Mouse (Mus musculus) small intestine, adult 2 months (tissue): ENCODE measurements around the gene Lrch1. TPM values are rescaled to one million over a fixed set of nuclear protein-coding genes. Genes with fewer than 3 reads are reported as not detected.
A peak's percentile ranks its signal among the peaks of the same experiment; 100 is the strongest.

ENCODE experiments used
- H3K27ac ChIP-seq: fragments of 200-500 bp; 2 replicates; pipeline ENCODE4 v1.5.1; 2012; ENCODE audit warnings: low read depth, low read length, control low read depth, inconsistent platforms; ENCODE audit not compliant: insufficient read depth
- H3K27me3 ChIP-seq: fragments of 200-500 bp; 2 replicates; pipeline ENCODE4 v1.6.1; 2012; ENCODE audit warnings: mild to moderate bottlenecking, moderate library complexity, low read length, inconsistent platforms; ENCODE audit not compliant: control insufficient read depth, insufficient read depth
- H3K36me3 ChIP-seq: fragments of 200-500 bp; 2 replicates; pipeline ENCODE4 v1.6.1; 2012; ENCODE audit warnings: mild to moderate bottlenecking, low read length, control low read depth, inconsistent platforms; ENCODE audit not compliant: control insufficient read depth, insufficient read depth
- H3K4me1 ChIP-seq: fragments of 200-500 bp; 2 replicates; pipeline ENCODE4 v1.6.1; 2012; ENCODE audit warnings: low read length, inconsistent platforms, mixed read lengths; ENCODE audit not compliant: control insufficient read depth, insufficient read depth, insufficient read length
- H3K4me3 ChIP-seq: fragments of 200-500 bp; 2 replicates; pipeline ENCODE4 v1.5.1; 2012; ENCODE audit warnings: low read depth, mild to moderate bottlenecking, control low read depth, inconsistent platforms, low read length, moderate library complexity
- CTCF ChIP-seq: fragments of 200-500 bp; IDR thresholded peaks from 2 replicates; pipeline ENCODE4 v1.5.1; 2012; ENCODE audit warnings: low read depth, mild to moderate bottlenecking, control low read depth, inconsistent platforms, low read length, moderate library complexity, mixed read lengths; ENCODE audit not compliant: insufficient replicate concordance, insufficient read length; ENCODE audit errors: extremely low read depth
- POLR2A ChIP-seq: fragments of 200-500 bp; IDR thresholded peaks from 2 replicates; pipeline ENCODE4 v1.6.1; 2012; ENCODE audit warnings: low read depth, mild to moderate bottlenecking, control low read depth, inconsistent platforms, low read length, moderate library complexity
- WGBS: fragments of 180-500 bp; shearing (Covaris S2); methylation state at CpG from one replicate; pipeline ENCODE4 v1.1.7; 2018; 5-methylcytosine and 5-hydroxymethylcytosine counted together
- polyA plus RNA-seq: library from polyadenylated mRNA; depleted of rRNA; stranded (reverse); fragments of >200 nt; gene quantifications from 2 replicates; pipeline ENCODE4 v1.2.3, GENCODE M21; 2012

Lrch1 gene
- polyA plus RNA-seq, 1 experiment, result 6.1 TPM

DNA sequence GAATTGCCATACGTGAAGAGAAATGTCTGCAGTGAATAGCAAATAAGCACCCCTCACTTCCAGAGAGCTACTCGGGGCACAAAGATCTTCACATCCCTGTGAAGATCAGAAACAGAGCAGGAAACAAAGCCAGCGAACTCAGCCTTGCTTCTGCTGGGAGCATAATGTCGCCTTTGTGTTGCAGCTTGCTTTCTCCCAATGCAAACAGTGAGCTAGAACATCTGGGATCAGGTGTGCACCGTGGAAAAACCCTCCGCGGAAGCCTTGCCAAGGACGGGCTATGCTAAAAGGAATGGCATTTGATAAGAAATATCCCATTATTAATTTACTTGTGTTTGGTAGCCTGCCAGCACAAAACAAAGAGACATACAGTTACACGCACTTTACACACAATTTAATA lies 95.8 kb downstream of the Lrch1 start:
- WGBS, result 22% methylated on average over 9 of the region's 9 CpGs
- H3K27ac ChIP-seq, result no peak overlapping the region

DNA sequence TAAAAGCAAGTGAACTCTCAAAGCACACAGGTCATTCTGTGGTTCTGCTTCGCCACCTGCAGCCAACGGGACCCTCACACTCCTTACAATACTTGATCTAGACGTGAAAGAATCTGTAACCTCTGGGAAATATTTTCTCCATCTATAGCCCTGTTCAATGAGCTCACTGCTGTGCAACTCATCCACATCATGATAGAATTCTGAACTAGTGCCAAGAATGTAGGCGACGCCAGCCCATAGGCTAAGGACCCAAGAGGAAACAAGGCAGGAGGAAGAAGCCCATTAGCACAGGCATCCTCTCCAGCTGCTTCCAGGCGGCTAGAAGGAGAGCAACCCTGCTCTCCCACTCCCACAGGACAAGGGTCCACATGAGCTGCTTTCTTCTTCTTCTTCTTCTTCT lies 98.7 kb downstream of the Lrch1 start:
- Histone ChIP-seq H3K36me3 (no peaks in the 10 kb centered on the region), H3K4me3 (no peak overlapping the region), H3K27me3 (no peaks in the 10 kb centered on the region), H3K4me1 (peaks cover 18% of the 10 kb centered on the region), H3K27ac (no peak overlapping the region)
- WGBS, result 55% methylated on average over 6 of the region's 6 CpGs
- TF ChIP-seq CTCF, result no peak
- no peak for TF ChIP-seq POLR2A

More for the DNA sequence above, 95.8 kb downstream of the Lrch1 start:
- Histone ChIP-seq H3K4me3 (no peak overlapping the region), H3K27me3 (no peaks in the 10 kb centered on the region), H3K4me1 (peaks cover 12% of the 10 kb centered on the region; the same call in 1 of the 2 replicates), H3K36me3 (peaks cover 5% of the 10 kb centered on the region)
- TF ChIP-seq POLR2A (no peak), CTCF (no peak)

- peaks cover 12% of the 10 kb centered on the region for H3K4me1 ChIP-seq
- no peaks in the 10 kb centered on the region for H3K27me3 ChIP-seq
- H3K36me3 ChIP-seq, result no peaks in the 10 kb centered on the region
- H3K27ac ChIP-seq, result no peak overlapping the region
- TF ChIP-seq POLR2A (no peak), CTCF (no peak)
- 92% methylated on average over 5 of the region's 5 CpGs for WGBS
- no peak overlapping the region for H3K4me3 ChIP-seq
These were observed 99.5 kb downstream of the Lrch1 start for GRCm38 (mm10) chr14:74848224-74848623.

GRCm38 (mm10) chr14:74847311-74848133 lies 100.2 kb downstream of the Lrch1 start:
- WGBS, result 31% methylated on average over 14 of the region's 14 CpGs
- H3K27me3 ChIP-seq, result no peaks in the 10 kb centered on the region
- H3K4me3 ChIP-seq, result no peak overlapping the region
- no peaks in the 10 kb centered on the region for H3K36me3 ChIP-seq
- TF ChIP-seq CTCF (no peak), POLR2A (no peak)
- H3K4me1 ChIP-seq, result peaks cover 8% of the 10 kb centered on the region
- H3K27ac ChIP-seq, result peak overlapping the region; percentile 9; the same call in 1 of the 2 replicates

DNA sequence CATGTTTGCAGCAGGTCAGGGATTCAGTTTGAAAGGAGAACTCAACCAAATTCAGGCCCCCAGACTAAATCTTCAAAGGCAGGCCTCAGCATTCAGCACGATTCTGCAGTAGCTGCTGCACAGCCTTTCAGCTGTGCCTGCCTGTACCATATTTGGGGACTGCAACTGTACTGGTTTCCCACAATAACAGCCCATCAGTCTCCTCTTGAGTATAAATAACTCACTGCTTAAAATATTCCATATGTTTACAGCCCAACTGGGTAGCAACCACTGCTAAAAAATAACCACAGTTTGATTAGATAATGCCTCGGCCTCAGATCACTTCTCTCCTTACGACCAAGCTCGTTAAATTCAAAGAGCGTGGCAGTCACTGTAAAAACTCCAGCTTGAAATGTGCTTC lies 101.0 kb downstream of the Lrch1 start:
- WGBS, result 52% methylated on average over 5 of the region's 5 CpGs
- peaks cover 6% of the 10 kb centered on the region for H3K4me1 ChIP-seq
- no peaks in the 10 kb centered on the region for H3K36me3 ChIP-seq
- TF ChIP-seq POLR2A (no peak), CTCF (no peak)
- no peaks in the 10 kb centered on the region for H3K27me3 ChIP-seq
- H3K27ac ChIP-seq, result no peak overlapping the region
- H3K4me3 ChIP-seq, result no peak overlapping the region

DNA sequence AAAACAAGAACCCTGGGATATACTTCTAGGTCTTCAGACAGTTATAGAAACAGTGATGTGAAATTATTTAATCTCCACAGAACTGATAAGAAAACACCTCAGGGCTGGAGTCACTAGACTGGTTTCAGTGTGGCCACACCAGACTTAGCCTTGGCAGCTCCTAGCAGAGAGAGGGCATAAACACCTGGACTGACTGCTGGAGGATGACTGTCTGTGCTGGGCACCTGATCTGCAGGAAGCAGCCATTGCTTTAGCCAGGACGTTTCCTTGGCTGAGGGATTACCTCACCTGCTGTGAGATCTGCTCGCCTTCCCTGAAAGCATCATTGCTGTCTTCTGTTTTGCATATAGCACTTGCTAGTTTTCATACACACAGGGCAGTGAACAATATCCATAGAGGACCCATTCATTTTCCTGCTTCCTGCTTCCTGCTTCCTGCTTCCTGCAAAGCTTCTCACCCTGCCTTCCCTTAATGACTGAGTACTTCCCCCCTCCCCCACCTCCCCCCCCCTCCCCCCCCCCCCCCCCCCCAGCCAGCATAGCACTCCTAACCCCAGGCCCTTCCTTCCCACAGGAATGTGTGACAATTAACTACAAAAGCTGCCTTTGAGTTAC lies 101.9 kb downstream of the Lrch1 start:
- H3K27me3 ChIP-seq, result no peaks in the 10 kb centered on the region
- 28% methylated on average over 2 of the region's 2 CpGs for WGBS
- H3K4me1 ChIP-seq, result peaks cover 8% of the 10 kb centered on the region
- TF ChIP-seq POLR2A (no peak), CTCF (no peak)
- no peak overlapping the region for H3K4me3 ChIP-seq
- H3K36me3 ChIP-seq, result no peaks in the 10 kb centered on the region
- H3K27ac ChIP-seq, result peak overlapping the region; percentile 19

GRCm38 (mm10) chr14:74841708-74842107 lies 106.0 kb downstream of the Lrch1 start:
- no peak for TF ChIP-seq POLR2A
- TF ChIP-seq CTCF, result no peak
- 18% methylated on average over 2 of the region's 2 CpGs for WGBS
- Histone ChIP-seq H3K4me1 (peaks cover 11% of the 10 kb centered on the region), H3K27me3 (no peaks in the 10 kb centered on the region), H3K4me3 (no peak overlapping the region), H3K36me3 (peaks cover 1% of the 10 kb centered on the region; the same call in 1 of the 2 replicates), H3K27ac (peak overlapping the region; percentile 70; the same call in 1 of the 2 replicates)
